Mouse (Mus musculus) granulocyte monocyte progenitor cell, adult 5-6 weeks (primary cell): ENCODE measurements around the gene Bpgm. TPM values are rescaled to one million over a fixed set of nuclear protein-coding genes. Genes with fewer than 3 reads are reported as not detected.

Experiments used
- ATAC-seq: replicated peaks from 2 replicates; pipeline ENCODE4 v1.8.0; 2016; ENCODE audit warnings: mild to moderate bottlenecking, moderate TSS enrichment, inconsistent platforms; ENCODE audit not compliant: poor library complexity, severe bottlenecking
- total RNA-seq, 2 experiments: library from RNA; stranded (forward) in 1 of 2; stranded (reverse) in 1 of 2; fragments of 200-712, 200-1000 nt in 1 of 2; fragments of >200 nt in 1 of 2; fragmentation: Nextera tagmentation in 1 of 2; gene quantifications; 2 replicates each; pipeline ENCODE4 v1.2.3; 2014 to 2017

Gene Bpgm
- total RNA-seq (2014; fragmentation: Nextera tagmentation) (4.1 and 8.7 TPM in 2 replicates), total RNA-seq (2017) (11.5 and 15.8 TPM in 2 replicates)

- peak; percentile 94 for ATAC-seq
These were observed at the start of gene Bpgm for GRCm38 (mm10) chr6:34475974-34476794. Gene Bpgm (plus strand): TSS chr6:34476207.

- ATAC-seq, result no peak
These were observed 37.0 kb upstream of the Bpgm start for GRCm38 (mm10) chr6:34439006-34439405.

- ATAC-seq, result no peak
These were observed 34.3 kb upstream of the Bpgm start for GRCm38 (mm10) chr6:34441556-34442257.

- no peak for ATAC-seq
These were observed 32.2 kb upstream of the Bpgm start for GRCm38 (mm10) chr6:34443791-34444190.

GRCm38 (mm10) chr6:34447961-34448360, 28.0 kb upstream of the Bpgm start:
- peak; percentile 76 for ATAC-seq

GRCm38 (mm10) chr6:34448696-34449095, 27.3 kb upstream of the Bpgm start:
- no peak for ATAC-seq

- no peak for ATAC-seq
These were observed 22.8 kb upstream of the Bpgm start for GRCm38 (mm10) chr6:34452963-34453770.

GRCm38 (mm10) chr6:34459456-34459855, 16.6 kb upstream of the Bpgm start:
- no peak for ATAC-seq

- ATAC-seq, result no peak
These were observed 15.4 kb upstream of the Bpgm start for GRCm38 (mm10) chr6:34460651-34461050.

- no peak for ATAC-seq
These were observed 12.4 kb upstream of the Bpgm start for GRCm38 (mm10) chr6:34463582-34463981.

- no peak for ATAC-seq
These were observed 4.4 kb upstream of the Bpgm start for GRCm38 (mm10) chr6:34471434-34472110.

GRCm38 (mm10) chr6:34473346-34473745, 2.7 kb upstream of the Bpgm start:
- no peak for ATAC-seq

GRCm38 (mm10) chr6:34474031-34474430, 2.0 kb upstream of the Bpgm start:
- ATAC-seq, result 0 out of 2 replicates have a peak, but pooled peaks have one; percentile 19

- ATAC-seq, result no peak
These were observed 616 bp upstream of the Bpgm start for GRCm38 (mm10) chr6:34475391-34475790.

- no peak for ATAC-seq
These were observed 2.0 kb downstream of the Bpgm start for GRCm38 (mm10) chr6:34478036-34478435.

- ATAC-seq, result peak; percentile 37
These were observed 2.8 kb downstream of the Bpgm start for GRCm38 (mm10) chr6:34478677-34479360.

GRCm38 (mm10) chr6:34479531-34479930, 3.5 kb downstream of the Bpgm start:
- ATAC-seq, result no peak

- ATAC-seq, result no peak
These were observed 4.7 kb downstream of the Bpgm start for GRCm38 (mm10) chr6:34480749-34481148.

GRCm38 (mm10) chr6:34481349-34481748, 5.3 kb downstream of the Bpgm start:
- ATAC-seq, result peak; percentile 66

- ATAC-seq, result no peak
These were observed 6.8 kb downstream of the Bpgm start for GRCm38 (mm10) chr6:34482842-34483241.
